Mouse (Mus musculus) liver, adult 2 months (tissue): ENCODE measurements around the gene Cttnbp2nl.

Experiments used
- CTCF ChIP-seq: fragments of 200-500 bp; IDR thresholded peaks from 2 replicates; pipeline ENCODE4 v1.5.1; 2011; ENCODE audit warnings: low read depth, low read length, control low read depth
- POLR2A ChIP-seq: fragments of 200-500 bp; IDR thresholded peaks from 2 replicates; pipeline ENCODE4 v1.6.1; 2011; ENCODE audit warnings: low read length, control low read depth; ENCODE audit not compliant: insufficient read depth; ENCODE audit errors: extremely low read depth

DNA sequence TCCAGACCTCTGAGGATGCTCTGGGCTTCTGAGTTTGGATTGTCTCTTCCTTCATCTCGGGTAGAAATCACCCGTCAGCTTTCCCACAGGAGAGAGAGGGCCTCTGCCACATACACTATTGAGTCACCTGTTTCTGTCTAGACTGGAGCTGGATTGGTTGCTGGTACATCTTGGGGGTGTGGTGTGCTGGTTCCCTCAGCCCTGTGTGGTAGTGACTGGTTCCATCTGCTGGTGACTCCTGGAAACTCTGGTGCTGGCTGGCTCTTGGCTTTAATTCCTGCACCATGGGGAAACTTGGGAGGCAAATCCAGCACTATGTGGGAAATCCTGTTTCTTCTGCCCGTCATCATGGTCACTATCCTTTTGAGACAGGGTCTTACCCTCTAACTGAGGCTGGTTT is 38.0 kb upstream of the Cttnbp2nl start:
- TF ChIP-seq CTCF: peak; percentile 59
- no peak for TF ChIP-seq POLR2A
